22 mouse cellular contexts compared by ENCODE assay signal in genomic region chr15:8003789-8004188, GRCm38 (mm10).
"Had no signal": no experiment of that assay in that cellular context is flagged by ENCODE, and none has a peak within 500 bp of the region (broad histone marks: within the 10 kb centered on the region; RNA-seq: fewer than 3 reads in every experiment).

No protein-coding gene starts in this region.

- H3K9ac ChIP-seq: limb, embryonic 13.5 days; liver, embryonic 12.5 days; liver, embryonic 15.5 days; neural tube, embryonic 12.5 days; neural tube, embryonic 15.5 days had no signal

- H3K4me3 ChIP-seq: limb, embryonic 10.5 days; limb, embryonic 13.5 days; liver, embryonic 12.5 days; liver, embryonic 15.5 days; neural tube, embryonic 12.5 days; neural tube, embryonic 15.5 days had no signal

- H3K27me3 ChIP-seq: limb, embryonic 13.5 days; liver, embryonic 12.5 days; liver, embryonic 15.5 days; neural tube, embryonic 12.5 days; neural tube, embryonic 15.5 days had no signal

- H3K4me1 ChIP-seq: limb, embryonic 10.5 days; liver, embryonic 15.5 days; neural tube, embryonic 12.5 days; neural tube, embryonic 15.5 days had no signal

- H3K36me3 ChIP-seq: limb, embryonic 10.5 days; limb, embryonic 13.5 days; liver, embryonic 12.5 days; liver, embryonic 15.5 days; neural tube, embryonic 12.5 days; neural tube, embryonic 15.5 days had no signal

- ATAC-seq: intestine, embryonic 16.5 days; liver, embryonic 12.5 days; lung, postnatal 0 days had no signal

- H3K27ac ChIP-seq: limb, embryonic 10.5 days; limb, embryonic 13.5 days; liver, embryonic 12.5 days; liver, embryonic 15.5 days; macrophage; neural tube, embryonic 12.5 days; neural tube, embryonic 15.5 days; stomach, postnatal 0 days had no signal

- H3K9me3 ChIP-seq: limb, embryonic 10.5 days; limb, embryonic 13.5 days; liver, embryonic 12.5 days; liver, embryonic 15.5 days; neural tube, embryonic 12.5 days; neural tube, embryonic 15.5 days had no signal

- DNase-seq: kidney, adult 18-20 months; kidney, postnatal 25 days; liver; lung, adult 2 months; midbrain, embryonic 14.5 days; right cerebral cortex, adult 18-20 months; right cerebral cortex, postnatal 14 days; right cerebral cortex, postnatal 4 days; thymus, adult 2 months; thymus, postnatal 14 days; thymus, postnatal 4 days had no signal

- H3K4me2 ChIP-seq: limb, embryonic 13.5 days; liver, embryonic 12.5 days; liver, embryonic 15.5 days; midbrain, embryonic 11.5 days; neural tube, embryonic 12.5 days; neural tube, embryonic 15.5 days had no signal
